Mouse (Mus musculus) lung, embryonic 16.5 days (tissue): ENCODE measurements around the gene Rell1. TPM values are rescaled to one million over a fixed set of nuclear protein-coding genes. Genes with fewer than 3 reads are reported as not detected.

Experiments used
- ATAC-seq: fragments of 200-750 bp; cut with Nextera tagmentation; 2 replicates; pipeline ENCODE4 v1.8.0; 2017; ENCODE audit warnings: low read depth, mild to moderate bottlenecking, moderate library complexity
- H3K27ac ChIP-seq: fragments of 300-500 bp; sonication (generic); 2 replicates; pipeline ENCODE4 v1.5.1; 2014; ENCODE audit warnings: mild to moderate bottlenecking, control low read depth, low read length
- H3K27me3 ChIP-seq: fragments of 300-500 bp; sonication (generic); 2 replicates; pipeline ENCODE4 v1.6.1; 2014; ENCODE audit warnings: low read depth, low read length, mixed read lengths; ENCODE audit not compliant: control insufficient read depth, insufficient read depth
- H3K36me3 ChIP-seq: fragments of 300-500 bp; sonication (generic); 2 replicates; pipeline ENCODE4 v1.6.1; 2014; ENCODE audit warnings: low read length; ENCODE audit not compliant: control insufficient read depth, insufficient read depth
- H3K4me1 ChIP-seq: fragments of 300-500 bp; sonication (generic); replicated peaks from 2 replicates; pipeline ENCODE4 v1.6.1; 2014; ENCODE audit warnings: low read length, mixed read lengths; ENCODE audit not compliant: control insufficient read depth, insufficient read depth
- H3K4me2 ChIP-seq: fragments of 300-500 bp; sonication (generic); 2 replicates; pipeline ENCODE4 v1.6.1; 2014; ENCODE audit warnings: low read depth, low read length, control low read depth
- H3K4me3 ChIP-seq: fragments of 300-500 bp; sonication (generic); 2 replicates; pipeline ENCODE4 v1.5.1; 2014; ENCODE audit warnings: mild to moderate bottlenecking, low read length, control low read depth
- H3K9ac ChIP-seq: fragments of 300-500 bp; sonication (generic); 2 replicates; pipeline ENCODE4 v1.6.1; 2014; ENCODE audit warnings: low read length, control low read depth
- H3K9me3 ChIP-seq: fragments of 300-500 bp; sonication (generic); 2 replicates; pipeline ENCODE4 v1.6.1; 2016; ENCODE audit warnings: low read length; ENCODE audit not compliant: control insufficient read depth
- WGBS: fragments of 180-500 bp; shearing (Covaris S2); extraction: QIAGEN DNeasy Blood & Tissue Kit; methylation state at CpG from one replicate; pipeline ENCODE4 v1.1.7; 2014; 5-methylcytosine and 5-hydroxymethylcytosine counted together
- polyA plus RNA-seq: library from polyadenylated mRNA; unstranded; fragments of >200 nt; fragmentation: Nextera tagmentation; extraction: Ambion mirVana; gene quantifications from 2 replicates; pipeline ENCODE4 v1.2.1, GENCODE M21; 2015

Rell1 gene
- polyA plus RNA-seq, result 26.7 and 27.4 TPM in 2 replicates

DNA sequence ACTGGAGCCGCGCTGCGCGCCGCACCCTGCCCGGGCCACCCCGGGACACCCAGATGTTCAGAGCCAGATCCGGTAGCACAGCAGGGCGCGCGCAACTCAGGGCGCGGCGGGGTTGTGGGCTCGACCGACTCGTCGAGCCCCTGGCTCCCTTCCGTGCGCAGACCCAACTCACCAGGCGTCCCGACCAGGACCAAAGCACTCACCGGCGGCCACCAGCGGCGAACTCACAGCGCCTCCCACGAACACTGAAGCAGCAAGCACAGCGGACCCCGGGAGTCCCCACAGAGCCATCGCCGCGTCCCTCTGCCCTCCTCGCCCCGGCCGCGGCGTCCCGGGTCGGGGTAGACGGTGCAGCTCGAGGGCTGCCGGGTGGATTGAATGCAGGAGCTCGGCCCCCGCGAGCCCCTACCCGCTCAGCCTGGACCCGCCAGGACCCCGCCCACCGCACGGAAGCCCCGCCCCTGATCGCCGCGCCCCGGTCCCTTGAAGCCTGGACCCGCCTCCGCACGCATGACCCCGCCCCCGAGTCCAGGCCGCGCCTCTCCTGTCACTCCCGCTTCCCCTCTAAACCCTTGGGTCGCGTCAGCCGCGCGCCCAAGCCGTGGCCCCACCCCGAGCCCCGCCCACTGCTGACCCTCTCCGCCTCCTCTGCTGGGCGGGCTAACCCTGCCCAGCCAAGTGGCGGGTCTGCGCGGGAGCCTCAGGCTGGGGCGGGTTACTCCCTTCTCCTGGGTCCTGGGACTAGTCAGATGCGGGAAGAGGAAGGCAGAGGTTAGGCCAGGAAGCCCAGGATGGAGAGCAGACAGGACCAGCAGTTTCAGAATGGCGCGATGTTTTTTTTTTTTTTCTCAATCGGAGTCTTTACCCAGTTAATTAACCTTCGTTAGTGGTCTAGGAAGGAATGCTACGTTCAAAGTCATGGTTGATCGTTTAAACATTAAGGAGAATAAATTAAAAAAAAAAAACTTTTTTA lies at the start of gene Rell1:
TSS of gene Rell1 (minus strand) at position 455 of the 973 bp plus-strand sequence.
- WGBS, result under 1% methylated on average over 63 of the region's 85 CpGs
- peaks cover 39% of the 10 kb centered on the region for H3K4me1 ChIP-seq

DNA sequence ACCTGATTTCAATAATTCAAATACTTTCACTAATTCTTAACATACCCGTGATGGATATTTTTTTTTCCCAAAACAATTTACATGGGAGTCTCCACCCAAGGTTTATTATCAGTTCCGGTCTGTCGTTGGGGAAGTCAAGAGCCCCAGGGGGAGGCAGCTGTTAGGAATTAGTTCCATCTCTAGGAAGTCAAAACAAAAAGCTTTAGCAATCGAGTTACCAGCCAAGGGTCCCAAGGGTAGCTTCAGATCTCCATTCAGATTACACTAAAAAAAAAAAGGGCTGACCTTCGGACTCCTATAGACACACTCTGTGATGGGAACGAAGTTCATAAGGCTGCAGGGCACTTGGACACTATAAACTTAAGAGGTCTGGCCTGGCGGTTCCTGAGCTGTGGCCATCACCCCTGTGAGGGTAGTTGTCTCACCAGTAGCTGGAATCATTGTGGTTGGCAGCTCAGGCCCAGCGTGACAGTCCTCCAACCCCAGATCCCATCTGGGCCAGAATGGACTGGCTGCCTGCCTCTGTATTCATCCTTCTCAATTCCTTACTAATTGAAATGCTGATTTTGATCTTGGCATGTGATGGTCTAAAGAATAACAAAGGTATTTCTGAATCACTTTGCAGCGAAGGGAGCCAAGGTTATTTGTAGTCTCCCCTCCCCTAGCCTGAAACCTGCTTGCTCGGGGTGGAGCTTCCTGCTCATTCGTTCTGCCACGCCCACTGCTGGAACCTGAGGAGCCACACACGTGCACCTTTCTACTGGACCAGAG lies 44.1 kb upstream of the Rell1 start:
- Histone ChIP-seq H3K36me3 (no peaks in the 10 kb centered on the region), H3K4me3 (no peak overlapping the region), H3K4me2 (no peak overlapping the region), H3K9me3 (no peaks in the 10 kb centered on the region), H3K4me1 (no peaks in the 10 kb centered on the region), H3K9ac (no peak overlapping the region), H3K27me3 (no peaks in the 10 kb centered on the region), H3K27ac (no peak overlapping the region)
- ATAC-seq, result no peak
- WGBS, result 79% methylated on average over 10 of the region's 13 CpGs

More for the DNA sequence above, at the start of gene Rell1:
- Histone ChIP-seq H3K36me3 (no peaks in the 10 kb centered on the region), H3K4me3 (peak within 1 kb of the TSS; percentile 82), H3K9ac (peak within 1 kb of the TSS; percentile 91), H3K27ac (peak within 1 kb of the TSS; percentile 80), H3K27me3 (no peaks in the 10 kb centered on the region), H3K9me3 (no peaks in the 10 kb centered on the region), H3K4me2 (peak within 1 kb of the TSS; percentile 82)
- ATAC-seq, result peak; percentile 97

DNA sequence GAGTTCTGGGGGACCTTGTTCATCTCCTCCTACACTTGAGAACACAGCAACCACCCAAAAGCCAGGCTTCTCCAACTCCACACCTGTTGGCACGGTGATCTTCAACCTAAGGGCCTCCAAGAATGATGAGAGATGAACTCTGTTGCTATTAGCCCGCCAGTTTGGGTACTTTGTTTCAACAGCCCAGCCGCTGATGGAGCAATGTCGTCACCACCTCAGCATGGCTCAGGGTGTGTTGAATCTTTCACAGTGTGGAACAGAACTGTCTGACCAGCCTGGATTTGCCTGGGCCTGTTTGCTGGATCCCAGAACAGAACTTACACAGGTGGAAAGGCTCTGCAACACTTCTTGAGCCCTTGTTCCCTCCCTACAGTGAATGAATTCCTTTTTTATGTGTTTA lies 37.9 kb upstream of the Rell1 start:
- no peaks in the 10 kb centered on the region for H3K4me1 ChIP-seq
- H3K4me3 ChIP-seq, result no peak overlapping the region
- no peak overlapping the region for H3K27ac ChIP-seq
- WGBS, result 45% methylated on average over 4 of the region's 4 CpGs
- H3K9ac ChIP-seq, result no peak overlapping the region
- no peak overlapping the region for H3K4me2 ChIP-seq
- no peaks in the 10 kb centered on the region for H3K36me3 ChIP-seq
- no peaks in the 10 kb centered on the region for H3K9me3 ChIP-seq
- ATAC-seq, result no peak
- no peaks in the 10 kb centered on the region for H3K27me3 ChIP-seq

DNA sequence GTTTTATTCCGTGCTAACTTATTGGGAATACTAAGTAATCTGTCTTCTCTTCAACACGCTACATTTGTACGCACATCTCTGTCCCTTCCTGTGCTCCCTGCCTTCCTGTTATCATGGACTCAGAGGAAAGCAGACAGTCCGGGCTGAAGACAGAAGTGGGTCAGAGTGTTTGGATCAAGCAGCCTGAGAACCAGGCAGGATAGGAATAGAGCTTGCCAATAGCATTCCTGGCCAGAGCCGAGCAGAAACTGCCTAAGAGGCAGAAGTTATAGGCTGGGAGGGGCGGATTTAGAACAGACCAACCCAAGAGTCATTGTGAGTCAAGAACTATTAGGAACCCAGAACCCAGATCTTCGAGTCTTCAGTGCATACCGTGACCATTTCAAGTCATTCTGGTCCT lies 34.6 kb upstream of the Rell1 start:
- ATAC-seq, result no peak
- no peak overlapping the region for H3K27ac ChIP-seq
- H3K27me3 ChIP-seq, result no peaks in the 10 kb centered on the region
- no peak overlapping the region for H3K4me3 ChIP-seq
- 83% methylated on average over 8 of the region's 8 CpGs for WGBS
- H3K4me2 ChIP-seq, result no peak overlapping the region
- no peaks in the 10 kb centered on the region for H3K9me3 ChIP-seq
- no peak overlapping the region for H3K9ac ChIP-seq
- no peaks in the 10 kb centered on the region for H3K4me1 ChIP-seq
- no peaks in the 10 kb centered on the region for H3K36me3 ChIP-seq

DNA sequence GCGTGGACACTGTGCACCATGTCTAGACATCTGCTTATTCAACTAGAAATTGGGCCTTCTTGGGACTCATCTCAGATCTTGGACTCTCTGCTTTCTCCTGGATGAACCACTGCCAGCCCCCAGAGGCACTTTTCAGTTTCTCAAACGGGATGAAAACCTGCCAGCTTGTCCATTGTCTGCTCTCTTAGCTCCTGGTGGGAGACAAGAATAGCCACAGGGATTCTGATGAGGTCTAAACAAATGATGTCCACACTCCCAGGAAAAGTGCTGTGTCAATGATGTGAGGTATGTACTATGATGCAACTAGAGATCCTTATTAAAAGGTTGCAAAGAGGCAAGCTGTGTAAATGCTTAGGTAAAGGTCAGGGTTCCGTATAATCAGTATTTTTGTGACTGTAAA lies 25.2 kb upstream of the Rell1 start:
- Histone ChIP-seq H3K36me3 (no peaks in the 10 kb centered on the region), H3K27me3 (no peaks in the 10 kb centered on the region), H3K9ac (no peak overlapping the region), H3K9me3 (no peaks in the 10 kb centered on the region), H3K27ac (no peak overlapping the region), H3K4me3 (no peak overlapping the region), H3K4me1 (no peaks in the 10 kb centered on the region), H3K4me2 (no peak overlapping the region)
- WGBS, result 65% methylated on average over 3 of the region's 3 CpGs
- ATAC-seq, result no peak

DNA sequence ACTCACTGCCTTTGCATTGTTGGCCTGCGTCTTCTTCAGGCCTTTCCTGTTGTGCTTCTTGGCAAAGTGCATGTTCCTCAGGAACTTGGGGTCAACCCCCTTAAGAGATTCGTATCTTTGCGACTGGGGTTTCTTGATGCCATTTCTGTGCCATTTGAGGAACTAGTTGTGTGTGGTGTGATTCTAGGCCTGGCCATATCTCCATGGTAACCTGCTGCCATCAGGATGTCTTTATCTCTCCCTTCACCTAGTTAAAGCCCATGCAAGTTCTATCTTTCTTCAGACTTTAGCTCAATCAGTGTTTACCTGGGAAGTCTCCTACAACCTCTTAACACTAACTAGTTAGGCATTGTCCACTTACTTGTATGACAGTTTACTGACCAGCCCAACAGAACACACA lies 22.0 kb upstream of the Rell1 start:
- no peak for ATAC-seq
- 82% methylated on average over 3 of the region's 3 CpGs for WGBS
- no peaks in the 10 kb centered on the region for H3K27me3 ChIP-seq

DNA sequence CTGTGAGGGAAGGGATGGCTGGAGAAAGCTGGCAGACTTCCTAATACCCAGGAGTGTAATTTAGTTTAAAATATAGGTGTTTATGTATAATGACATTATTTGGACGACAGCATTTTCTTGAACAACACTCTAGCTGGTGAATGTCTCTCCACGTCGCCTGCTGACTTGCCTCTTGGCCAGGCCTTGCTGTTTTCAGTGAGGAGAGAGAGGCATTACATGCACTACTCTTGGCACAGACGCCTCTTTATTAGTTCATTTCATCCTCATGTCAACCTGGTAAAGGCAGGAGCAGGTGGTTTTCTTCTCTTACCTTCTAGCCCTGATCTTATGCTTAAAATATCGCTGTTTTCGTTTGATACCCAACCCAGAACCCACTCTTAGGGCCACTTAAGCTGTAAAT lies 17.6 kb upstream of the Rell1 start:
- Histone ChIP-seq H3K9ac (no peak overlapping the region), H3K9me3 (no peaks in the 10 kb centered on the region), H3K4me1 (peaks cover 5% of the 10 kb centered on the region), H3K36me3 (no peaks in the 10 kb centered on the region), H3K4me3 (no peak overlapping the region), H3K27ac (no peak overlapping the region), H3K27me3 (no peaks in the 10 kb centered on the region), H3K4me2 (no peak overlapping the region)
- 72% methylated on average over 6 of the region's 6 CpGs for WGBS
- no peak for ATAC-seq

More for the DNA sequence above, 22.0 kb upstream of the Rell1 start:
- Histone ChIP-seq H3K9ac (no peak overlapping the region), H3K27ac (no peak overlapping the region), H3K9me3 (no peaks in the 10 kb centered on the region), H3K36me3 (no peaks in the 10 kb centered on the region), H3K4me1 (no peaks in the 10 kb centered on the region), H3K4me3 (no peak overlapping the region), H3K4me2 (no peak overlapping the region)

DNA sequence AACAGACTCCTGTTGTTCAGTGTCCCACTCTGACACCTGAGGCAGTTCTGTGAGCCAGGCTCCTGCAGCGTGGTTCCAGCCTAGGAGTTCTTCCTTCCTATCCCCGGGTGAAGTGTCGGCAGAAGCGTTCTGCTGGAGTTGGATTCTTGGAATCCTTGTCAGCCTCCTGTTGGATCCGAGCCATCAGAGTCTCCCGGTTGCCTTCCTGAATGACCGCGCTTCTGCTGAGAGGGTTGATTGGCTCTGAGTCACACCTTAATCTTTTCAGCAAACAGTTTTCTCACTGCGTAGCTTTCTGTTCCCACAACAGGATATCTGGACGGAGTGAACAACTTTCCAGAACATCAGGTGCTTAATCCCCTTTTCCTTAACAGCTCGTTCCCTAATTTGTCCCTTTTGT lies 13.6 kb upstream of the Rell1 start:
- ATAC-seq, result no peak
- WGBS, result 23% methylated on average over 11 of the region's 11 CpGs
- no peak overlapping the region; the same call in 1 of the 2 replicates for H3K9ac ChIP-seq
- H3K4me3 ChIP-seq, result no peak overlapping the region
- H3K27ac ChIP-seq, result no peak overlapping the region
- H3K27me3 ChIP-seq, result no peaks in the 10 kb centered on the region
- peaks cover 5% of the 10 kb centered on the region for H3K4me1 ChIP-seq
- no peaks in the 10 kb centered on the region for H3K9me3 ChIP-seq
- H3K4me2 ChIP-seq, result peak overlapping the region; percentile 21; the same call in 1 of the 2 replicates
- H3K36me3 ChIP-seq, result no peaks in the 10 kb centered on the region

DNA sequence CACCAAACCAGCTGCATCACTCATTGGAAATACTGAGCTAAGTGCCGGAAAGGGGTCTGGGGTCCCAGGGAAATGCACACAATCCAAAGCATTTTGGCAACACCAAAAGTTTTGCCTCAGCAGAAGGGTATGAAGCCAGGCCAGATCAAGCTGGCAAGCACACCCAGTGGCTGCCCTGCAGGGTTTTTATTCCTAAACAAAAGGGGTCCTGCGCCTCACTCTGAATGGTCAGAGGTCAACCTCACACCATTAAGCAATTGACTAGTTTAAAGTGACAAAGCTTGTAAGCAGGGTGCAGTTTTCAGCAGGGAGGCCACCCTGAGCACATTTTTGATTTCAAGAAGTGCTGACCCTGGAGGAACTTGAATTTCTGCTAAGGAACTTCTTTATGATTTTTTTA lies 2.3 kb upstream of the Rell1 start:
- H3K4me3 ChIP-seq, result no peak overlapping the region
- H3K9ac ChIP-seq, result no peak overlapping the region
- 72% methylated on average over 2 of the region's 2 CpGs for WGBS
- H3K27me3 ChIP-seq, result no peaks in the 10 kb centered on the region
- H3K9me3 ChIP-seq, result no peaks in the 10 kb centered on the region
- no peak for ATAC-seq
- peaks cover 35% of the 10 kb centered on the region for H3K4me1 ChIP-seq
- H3K27ac ChIP-seq, result no peak overlapping the region; the same call in 1 of the 2 replicates
- H3K36me3 ChIP-seq, result no peaks in the 10 kb centered on the region
- no peak overlapping the region for H3K4me2 ChIP-seq
